Mouse (Mus musculus) fat pad, adult 2 months (tissue): Measurements from ENCODE around the gene Parp16.
"Not testable (repeated sequence)": the region's sequence is repeated elsewhere in the genome, so short reads cannot be mapped to it uniquely, and the experiment has no call there.

Source experiments
- DNase-seq: peaks from one replicate; pipeline ENCODE4 v3.0.0-alpha.2; 2011; ENCODE audit warnings: low read depth, low spot score; ENCODE audit errors: extremely low read depth

Parp16 gene

DNA sequence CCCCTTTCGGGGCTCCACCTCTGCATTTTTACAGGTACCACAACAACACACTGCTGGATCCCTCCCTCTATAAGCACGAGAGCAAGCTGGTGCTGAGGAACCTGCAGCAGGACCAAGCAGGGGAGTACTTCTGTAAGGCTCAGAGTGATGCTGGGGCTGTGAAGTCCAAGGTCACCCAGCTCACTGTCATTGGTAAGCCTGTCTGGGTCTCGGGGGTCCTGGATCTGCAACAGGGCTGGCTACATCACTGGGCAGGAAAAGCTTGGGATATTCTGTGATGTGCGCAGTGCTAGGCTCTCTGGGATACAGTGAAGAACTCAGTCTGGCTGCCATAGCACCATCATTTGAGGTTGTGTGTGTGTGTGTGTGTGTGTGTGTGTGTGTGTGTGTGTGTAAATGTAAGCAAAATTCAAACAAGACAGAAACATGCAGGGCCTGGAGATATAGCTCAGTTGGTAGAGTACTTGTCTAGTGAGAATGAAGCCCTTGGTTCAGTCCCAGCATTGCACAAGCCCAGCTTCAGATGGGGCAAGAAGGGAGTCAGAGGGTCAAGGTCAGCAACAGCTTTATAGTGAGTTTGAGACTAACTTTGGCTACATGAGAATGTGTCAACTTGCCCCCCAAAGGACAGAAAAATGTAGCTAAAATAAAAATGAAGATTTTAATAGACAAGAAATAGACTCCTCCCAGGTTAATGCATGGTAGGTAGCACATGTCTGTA, 80.8 kb downstream of the Parp16 start:
- no peak for DNase-seq

DNA sequence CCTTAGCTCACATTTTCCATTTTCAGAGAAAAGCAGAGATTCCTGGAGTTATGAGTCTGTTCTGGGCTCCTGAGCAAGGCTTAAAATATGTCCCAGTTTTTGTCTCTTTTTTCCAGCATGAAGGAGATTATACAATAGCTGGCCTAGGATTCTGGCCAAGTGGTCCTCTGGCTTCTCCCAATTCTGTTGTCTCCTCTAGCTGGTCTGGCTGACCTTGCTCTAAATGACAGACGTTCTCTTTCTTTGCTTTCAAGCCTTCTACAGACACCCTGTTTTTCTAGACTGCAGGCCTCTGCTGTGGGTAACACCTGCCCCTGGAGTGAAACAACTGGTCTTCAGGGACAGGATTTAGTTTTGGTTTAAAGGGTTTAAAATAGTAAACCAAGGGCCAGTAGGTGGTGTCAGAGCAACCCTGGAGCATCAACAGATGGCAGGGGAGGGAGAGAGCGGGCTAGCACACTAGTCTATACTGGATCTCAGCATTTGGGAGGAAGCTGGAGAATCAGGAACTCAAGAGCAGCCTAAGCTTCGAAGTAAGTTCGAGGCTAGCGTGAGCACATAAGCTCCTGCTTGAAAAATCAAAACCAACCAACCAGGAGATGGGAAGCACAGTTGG, 86.5 kb downstream of the Parp16 start:
- no peak for DNase-seq

DNA sequence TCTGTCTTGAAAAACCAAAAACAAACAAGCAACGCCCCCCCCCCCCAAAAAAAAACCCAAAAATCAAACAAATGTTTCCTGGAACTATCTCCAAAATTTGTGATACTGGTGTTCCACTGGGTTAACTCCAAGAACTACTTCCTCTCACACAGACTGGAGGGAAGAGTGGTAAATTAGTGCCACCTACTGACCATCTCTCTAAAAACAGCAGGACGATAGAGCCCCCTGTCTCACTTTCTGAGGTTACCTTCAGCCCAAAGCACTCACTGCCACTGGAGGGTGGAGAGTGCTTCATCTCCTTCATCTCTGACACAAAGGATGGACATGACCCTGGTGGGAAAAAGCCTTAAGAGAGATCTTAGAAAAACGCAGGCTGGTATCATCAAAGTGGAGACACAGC, 88.1 kb downstream of the Parp16 start:
- DNase-seq, result no peak

DNA sequence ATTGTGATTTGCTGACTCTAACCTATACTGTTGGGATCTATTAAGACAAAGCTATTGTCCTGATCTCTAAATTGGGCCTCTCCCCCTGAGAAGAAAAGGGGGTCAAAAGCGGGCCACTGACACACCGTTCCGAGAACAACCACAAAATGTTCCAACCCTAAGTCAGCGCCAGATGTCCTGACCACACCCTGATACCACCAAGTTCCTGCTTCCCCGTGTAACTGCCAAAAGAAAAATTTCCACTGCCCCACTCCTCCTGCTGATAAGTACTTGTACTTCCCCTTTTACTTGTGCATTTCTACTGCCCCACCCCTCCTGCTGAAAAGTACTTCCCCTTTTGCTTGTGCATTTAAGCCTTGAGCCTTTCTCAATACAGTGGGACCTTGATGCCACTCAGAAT, 93.1 kb downstream of the Parp16 start:
- not testable (repeated sequence) for DNase-seq
